Mouse (Mus musculus): ENCODE results near the gene Lrrc34. TPM values are rescaled to one million over a fixed set of nuclear protein-coding genes. Genes with fewer than 3 reads are reported as not detected.

The Lrrc34 gene
- total and polyA plus RNA-seq, 3 experiments: not detected

- dilution Hi-C loops (cut with MboI; ENCODE audit: extremely low pct_ligation_motif_present, extremely low pct_unique_long_range_greater_than_20kb, low sequenced_read_pairs) (no loop called here), in situ Hi-C loops (cut with MboI; ENCODE audit: low pct_ligation_motif_present, low pct_unique_long_range_greater_than_20kb, low sequenced_read_pairs) (no loop called here)
- Histone ChIP-seq H3K27ac (ENCODE audit: insufficient read depth, low read depth) (peak overlapping the region; percentile 44), H3K36me3 (replicated peaks in 1 of 2; ENCODE audit: control insufficient read depth in 1 of 2, insufficient read depth in 1 of 2, low read length in 1 of 2) (peaks cover 5 to 15% of the 10 kb centered on the region in 2 experiments), H3K9ac (ENCODE audit: insufficient read depth, low read depth) (peak overlapping the region; percentile 31), H3K4me3 (replicated peaks in 1 of 3; ENCODE audit: low read depth in 2 of 3, low read length in 2 of 3, poor library complexity in 1 of 3) (peak overlapping the region; percentile 45 to 77 (median 62)), H3K4me2 (ENCODE audit: insufficient read depth, low read depth, poor library complexity, severe bottlenecking) (peak overlapping the region; percentile 48), H3K27me3 (replicated peaks) (no peaks in the 10 kb centered on the region), H3K79me2 (replicated peaks; ENCODE audit: control insufficient read depth, extremely low read depth, insufficient read depth, poor library complexity, severe bottlenecking) (peaks cover 23% of the 10 kb centered on the region), H3K4me1 (ENCODE audit: control insufficient read depth in 1 of 2, insufficient read depth in 2 of 2) (peaks cover 2 to 27% of the 10 kb centered on the region in 2 experiments; a peak in 3 of 4 replicates), H3K9me3 (replicated peaks; ENCODE audit: low read length) (no peaks in the 10 kb centered on the region)
- DNase-seq (ENCODE audit: extremely low read depth): peak; percentile 53
- TF ChIP-seq CHD1 (IDR thresholded peaks at IDR 0.05; ENCODE audit: low read depth, low read length): no peak
- 0 out of 2 replicates have a peak, but pooled peaks have one; percentile 33 for TF ChIP-seq MAZ (IDR thresholded peaks at IDR 0.05; ENCODE audit: low read depth, low read length)
- no peak for TF ChIP-seq EP300 (IDR thresholded peaks at IDR 0.05; ENCODE audit: low read length)
- no peak for TF ChIP-seq KAT2A (IDR thresholded peaks at IDR 0.05; ENCODE audit: insufficient replicate concordance, low read length)
- TF ChIP-seq JUN (IDR thresholded peaks at IDR 0.05; ENCODE audit: insufficient read depth, low read depth, low read length): no peak
- no peak for TF ChIP-seq SMC3 (IDR thresholded peaks at IDR 0.05; ENCODE audit: low read depth, low read length)
- no peak for TF ChIP-seq ZMIZ1 (IDR thresholded peaks at IDR 0.05; ENCODE audit: low read depth, low read length)
- TF ChIP-seq TCF12 (IDR thresholded peaks at IDR 0.05; ENCODE audit: low read depth, low read length): no peak
- no peak for TF ChIP-seq PAX5 (IDR thresholded peaks at IDR 0.05; ENCODE audit: low read length)
- no peak for TF ChIP-seq IRF4 (IDR thresholded peaks at IDR 0.05; ENCODE audit: low read depth, low read length)
- no peak for TF ChIP-seq E2F4 (IDR thresholded peaks at IDR 0.05; ENCODE audit: insufficient replicate concordance, low read depth, low read length)
- no peak for TF ChIP-seq MEF2A (IDR thresholded peaks at IDR 0.05; ENCODE audit: borderline replicate concordance, low read depth, low read length)
- TF ChIP-seq POLR2A (IDR thresholded peaks at IDR 0.05; ENCODE audit: low read depth, low read length): no peak
- no peak for TF ChIP-seq RAD21 (IDR thresholded peaks at IDR 0.05; ENCODE audit: low read depth, low read length)
- TF ChIP-seq SIN3A (IDR thresholded peaks at IDR 0.05; ENCODE audit: low read length): no peak
- TF ChIP-seq MXI1 (IDR thresholded peaks at IDR 0.05; ENCODE audit: low read depth, low read length): peak; percentile 47; the same call in 1 of the 2 replicates
- no peak for TF ChIP-seq NELFE (IDR thresholded peaks at IDR 0.05; ENCODE audit: low read depth, low read length)
- TF ChIP-seq RCOR1 (conservative IDR thresholded peaks at IDR 0.05; ENCODE audit: low read depth, low read length): no peak
- peak; percentile 95 for TF ChIP-seq MAX (IDR thresholded peaks at IDR 0.05; ENCODE audit: low read length)
- TF ChIP-seq CHD2 (IDR thresholded peaks at IDR 0.05; ENCODE audit: low read length): no peak
- peak; percentile 56 for TF ChIP-seq BHLHE40 (IDR thresholded peaks at IDR 0.05; ENCODE audit: low read depth, low read length)
- no peak for TF ChIP-seq MAFK (IDR thresholded peaks at IDR 0.05; ENCODE audit: insufficient replicate concordance, low read length)
- no peak for TF ChIP-seq GABPA (IDR thresholded peaks at IDR 0.05; ENCODE audit: insufficient replicate concordance, low read depth, low read length)
- no peak for TF ChIP-seq JUND (conservative IDR thresholded peaks at IDR 0.05; ENCODE audit: low read depth, low read length)
- TF ChIP-seq UBTF (IDR thresholded peaks at IDR 0.05; ENCODE audit: low read depth, low read length): no peak
- no peak for TF ChIP-seq TBP (conservative IDR thresholded peaks at IDR 0.05; ENCODE audit: low read depth, low read length)
- TF ChIP-seq MYC (IDR thresholded peaks at IDR 0.05; ENCODE audit: low read depth, low read length): peak; percentile 63; the same call in 1 of the 2 replicates
- TF ChIP-seq ZC3H11A (IDR thresholded peaks at IDR 0.05; ENCODE audit: low read depth, low read length): no peak
- no peak for TF ChIP-seq USF1 (IDR thresholded peaks at IDR 0.05; ENCODE audit: low read depth, low read length)
- TF ChIP-seq USF2 (conservative IDR thresholded peaks at IDR 0.05; ENCODE audit: low read depth, low read length): no peak
- TF ChIP-seq POLR2AphosphoS2 (IDR thresholded peaks at IDR 0.05; ENCODE audit: low read depth, low read length): no peak
- 0 out of 2 replicates have a peak, but pooled peaks have one; percentile 3 for TF ChIP-seq ETS1 (conservative IDR thresholded peaks at IDR 0.05; ENCODE audit: low read depth, low read length)
- no peak for TF ChIP-seq ZKSCAN1 (IDR thresholded peaks at IDR 0.05; ENCODE audit: borderline replicate concordance, low read depth, low read length)
- no peak for TF ChIP-seq HCFC1 (IDR thresholded peaks at IDR 0.05; ENCODE audit: low read depth, low read length)
- no peak for TF ChIP-seq ELF1 (IDR thresholded peaks at IDR 0.05; ENCODE audit: low read depth, low read length)
- no peak for TF ChIP-seq CTCF (conservative IDR thresholded peaks at IDR 0.05 in 1 of 2, IDR thresholded peaks at IDR 0.05 in 1 of 2; ENCODE audit: low read depth in 2 of 2, low read length in 2 of 2)
- TF ChIP-seq NRF1 (IDR thresholded peaks at IDR 0.05; ENCODE audit: low read depth, low read length): no peak
- TF ChIP-seq ZNF384 (IDR thresholded peaks at IDR 0.05; ENCODE audit: low read depth, low read length): peak; percentile 64; the same call in 1 of the 2 replicates
Measured at GRCm38 (mm10) chr3:30600717-30601116, 47.0 kb downstream of the Lrrc34 start.
